ENCODE assay signal across 11 mouse cellular contexts in the genomic region with DNA sequence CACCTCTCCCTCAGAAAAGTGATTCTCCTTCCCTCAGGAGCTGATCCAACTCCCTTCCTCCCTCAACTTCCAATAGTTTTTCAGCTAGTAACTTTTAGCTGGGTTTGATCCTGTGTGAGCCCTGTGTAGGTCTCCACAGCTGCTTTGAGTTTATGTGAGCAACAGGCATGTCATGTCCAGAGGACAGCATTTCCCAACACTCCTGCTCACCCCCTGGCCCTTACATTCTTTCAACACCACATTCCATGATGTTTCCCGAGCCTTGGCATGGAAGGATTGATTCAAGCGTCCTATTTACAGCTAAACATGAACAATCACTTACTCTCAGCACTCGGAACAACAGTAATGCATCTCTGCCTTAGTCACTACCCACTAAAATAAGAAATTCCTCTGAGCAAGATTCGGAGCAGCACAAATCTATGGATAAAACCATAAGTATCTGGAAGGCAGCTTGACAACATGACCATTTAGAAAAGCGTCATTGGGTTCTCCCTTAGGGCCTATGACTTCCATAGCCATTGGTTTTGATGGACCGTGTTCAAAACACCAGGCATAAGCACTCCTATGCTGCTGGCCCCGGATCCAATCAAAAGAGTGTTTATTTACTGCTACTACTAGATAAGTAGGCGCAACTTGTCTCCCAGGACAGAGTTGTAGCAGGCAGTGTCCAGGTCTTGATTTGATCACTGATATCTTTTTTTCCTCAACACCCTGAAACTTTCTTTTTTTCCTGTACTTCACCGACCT. TPM values are rescaled to one million over a fixed set of nuclear protein-coding genes. Genes with fewer than 3 reads are reported as not detected.
DNase-seq lines count a peak whose midpoint lies in the region; ATAC-seq lines count a peak whose summit lies in the region.
"Had no signal": no experiment of that assay in that cellular context is flagged by ENCODE, and none has a peak within 500 bp of the region (broad histone marks: within the 10 kb centered on the region; RNA-seq: fewer than 3 reads in every experiment).

No protein-coding gene starts in this region.

- peaks cover 10% of the 10 kb centered on the region; the same call in 1 of the 2 replicates for H3K4me1 ChIP-seq in heart, embryonic 13.5 days
- H3K4me1 ChIP-seq in limb, embryonic 13.5 days, result no peaks in the 10 kb centered on the region

- H3K27me3 ChIP-seq in heart, embryonic 13.5 days (replicated peaks), result no peaks in the 10 kb centered on the region
- no peaks in the 10 kb centered on the region for H3K27me3 ChIP-seq in limb, embryonic 13.5 days

- H3K27ac ChIP-seq in heart, embryonic 13.5 days (replicated peaks), result no peak overlapping the region
- H3K27ac ChIP-seq in limb, embryonic 13.5 days, result no peak overlapping the region

- intact Hi-C loops in heart, postnatal 25 days (cut with DNase I), result loop anchor here (1.0 to 5.0 kb wide), 5 partner anchors 44 to 822 kb away; a partner anchor contains a TSS

- no peak for DNase-seq in heart, postnatal 25 days (ENCODE audit: low spot score)
- peak; percentile 20 for DNase-seq in 3134 (ENCODE audit: extremely low read depth, insufficient read length, low spot score)
- peak; percentile 13 for DNase-seq in embryo, embryonic 10.5 days (ENCODE audit: low spot score)
- no peak for DNase-seq in frontal cortex, adult 2 months (ENCODE audit: extremely low spot score in 1 of 2, low spot score in 1 of 2)
- no peak for DNase-seq in right cerebral cortex, postnatal 4 days

- no peak overlapping the region for H3K9ac ChIP-seq in heart, embryonic 13.5 days
- no peak overlapping the region for H3K9ac ChIP-seq in limb, embryonic 13.5 days

- no peak for ATAC-seq in heart, embryonic 13.5 days (ENCODE audit: extremely low read depth, insufficient number of reproducible peaks, low FRiP score, low TSS enrichment)
- no peak for ATAC-seq in limb, embryonic 13.5 days (ENCODE audit: low FRiP score, low read depth)
- no peak for ATAC-seq in CD4-positive, CD25-positive, alpha-beta regulatory T cell, adult 4 months

- peak overlapping the region; percentile 34 for H3K4me3 ChIP-seq in heart, embryonic 13.5 days
- no peak overlapping the region for H3K4me3 ChIP-seq in limb, embryonic 13.5 days

- peak overlapping the region; percentile 65 for H3K4me2 ChIP-seq in heart, embryonic 13.5 days
- peak overlapping the region; percentile 45 for H3K4me2 ChIP-seq in limb, embryonic 13.5 days (replicated peaks)

- 45% methylated on average over 9 of the region's 9 CpGs for WGBS in heart, embryonic 13.5 days
- 52% methylated on average over 9 of the region's 9 CpGs for WGBS in limb, embryonic 13.5 days

- H3K36me3 ChIP-seq in heart, embryonic 13.5 days, result no peaks in the 10 kb centered on the region
- no peaks in the 10 kb centered on the region for H3K36me3 ChIP-seq in limb, embryonic 13.5 days
- H3K36me3 ChIP-seq: G1E had no signal

- no peaks in the 10 kb centered on the region for H3K9me3 ChIP-seq in heart, embryonic 13.5 days
- H3K9me3 ChIP-seq in limb, embryonic 13.5 days, result no peaks in the 10 kb centered on the region
- H3K9me3 ChIP-seq: G1E had no signal

RNA-seq across cellular contexts. Expression of a gene that starts 14.6 kb away (rescaled TPM):
- polyA plus RNA-seq in heart, embryonic 13.5 days (2015; fragmentation: Nextera tagmentation; extraction: Ambion mirVana), result not detected in 2 replicates
- not detected for total RNA-seq in heart, postnatal 25 days (2021)
- not detected in 2 replicates for polyA plus RNA-seq in limb, embryonic 13.5 days (2015; fragmentation: Nextera tagmentation; extraction: Ambion mirVana)
- polyA plus RNA-seq in frontal cortex, adult 2 months (2012; rRNA removed), result not detected in 2 replicates
- not detected for polyA plus RNA-seq in CD4-positive, CD25-positive, alpha-beta regulatory T cell, adult 4 months (2017; shearing (Covaris generic))
- total RNA-seq: megakaryocyte progenitor cell, adult 5-6 weeks had no signal
- polyA plus RNA-seq: brain, embryonic 14.5 days; G1E had no signal

RNA-seq across cellular contexts. Expression of a gene that starts 35.5 kb away (rescaled TPM):
- polyA plus RNA-seq in heart, embryonic 13.5 days (2015; fragmentation: Nextera tagmentation; extraction: Ambion mirVana), result not detected in 2 replicates
- total RNA-seq in heart, postnatal 25 days (2021), result not detected
- not detected in 2 replicates for polyA plus RNA-seq in limb, embryonic 13.5 days (2015; fragmentation: Nextera tagmentation; extraction: Ambion mirVana)
- not detected in 2 replicates for polyA plus RNA-seq in frontal cortex, adult 2 months (2012; rRNA removed)
- not detected for polyA plus RNA-seq in CD4-positive, CD25-positive, alpha-beta regulatory T cell, adult 4 months (2017; shearing (Covaris generic))
- total RNA-seq: G1E; megakaryocyte progenitor cell, adult 5-6 weeks had no signal
- polyA plus RNA-seq: brain, embryonic 14.5 days; G1E had no signal

Comparison
In these comparisons a context has a peak if more than half of its experiments do, and no peak if none do; other contexts are left out.
1. DNase-seq: peak in 3134 (single experiment) and embryo, embryonic 10.5 days (single experiment); none in heart, postnatal 25 days (single experiment), frontal cortex, adult 2 months (0 of 2) and right cerebral cortex, postnatal 4 days (single experiment).